Mouse (Mus musculus): ENCODE data around the gene Hat1.
"Not testable (repeated sequence)": the region's sequence is repeated elsewhere in the genome, so short reads cannot be mapped to it uniquely, and the experiment has no call there.

Hat1 gene

GRCm38 (mm10) chr2:71388951-71389763, at the start of gene Hat1:
Gene Hat1 (plus strand): TSS chr2:71388958.
- peak; percentile 83 for DNase-seq (ENCODE audit: low read depth, low spot score)

DNA sequence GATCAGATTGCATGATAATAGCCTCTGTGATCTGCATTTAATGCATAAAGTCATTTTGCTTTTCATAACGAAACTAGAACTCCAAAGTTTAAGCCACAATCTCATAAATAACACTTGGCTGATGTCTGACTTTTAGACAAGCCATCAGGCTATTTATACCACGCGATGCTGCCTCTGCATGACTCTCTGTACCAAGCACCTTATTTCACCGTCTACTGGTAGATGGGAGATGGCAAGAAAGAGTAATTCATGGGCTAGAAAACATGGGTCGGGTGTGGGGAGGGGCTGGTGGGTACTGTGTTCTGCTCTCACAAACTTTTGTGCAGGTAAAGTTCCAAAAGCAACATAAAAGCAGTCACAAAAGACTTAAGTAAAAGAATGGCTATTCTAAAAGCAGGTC, 48.6 kb upstream of the Hat1 start:
- no peak for DNase-seq (ENCODE audit: low read depth, low spot score)

DNA sequence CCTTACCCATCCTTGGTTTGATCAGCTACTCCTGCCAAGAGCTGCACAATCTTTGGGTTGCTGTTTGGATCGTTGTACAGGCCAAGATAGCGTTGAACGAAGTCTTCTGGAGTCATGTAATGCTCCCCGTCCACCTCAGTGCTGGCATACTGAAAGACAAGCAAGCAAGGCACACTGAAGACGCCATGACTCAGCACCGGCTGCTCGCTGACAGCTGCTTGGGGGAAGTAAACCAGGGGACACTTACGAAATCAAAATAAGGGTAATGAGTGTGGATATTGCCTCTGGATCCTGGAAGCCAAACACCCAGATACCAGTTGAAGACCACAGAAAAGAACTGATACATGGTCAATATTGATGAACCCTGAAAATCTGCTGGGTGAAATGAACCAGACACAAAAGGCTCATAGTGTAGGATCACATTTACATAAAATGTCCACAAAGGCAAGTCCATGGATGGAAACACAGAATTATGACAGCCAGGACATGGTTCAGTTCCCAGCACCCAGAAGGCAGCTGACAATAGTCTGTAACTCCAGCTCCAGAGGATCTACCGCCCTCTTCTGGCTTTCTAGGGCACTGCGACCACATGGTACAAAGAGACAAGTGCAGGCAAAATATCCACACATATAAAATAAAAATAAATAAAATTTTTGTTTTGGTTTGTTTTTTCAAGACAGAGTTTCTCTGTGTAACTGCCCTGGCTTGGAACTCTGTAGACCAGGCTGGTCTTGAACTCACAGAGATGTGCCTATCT, 44.7 kb upstream of the Hat1 start:
- DNase-seq (ENCODE audit: low read depth, low spot score) = no peak

- no peak for DNase-seq (ENCODE audit: low read depth, low spot score)
Measured at GRCm38 (mm10) chr2:71347160-71347559, 41.6 kb upstream of the Hat1 start.

- DNase-seq (ENCODE audit: low read depth, low spot score) = no peak
Measured at GRCm38 (mm10) chr2:71347732-71348490, 40.8 kb upstream of the Hat1 start.

DNA sequence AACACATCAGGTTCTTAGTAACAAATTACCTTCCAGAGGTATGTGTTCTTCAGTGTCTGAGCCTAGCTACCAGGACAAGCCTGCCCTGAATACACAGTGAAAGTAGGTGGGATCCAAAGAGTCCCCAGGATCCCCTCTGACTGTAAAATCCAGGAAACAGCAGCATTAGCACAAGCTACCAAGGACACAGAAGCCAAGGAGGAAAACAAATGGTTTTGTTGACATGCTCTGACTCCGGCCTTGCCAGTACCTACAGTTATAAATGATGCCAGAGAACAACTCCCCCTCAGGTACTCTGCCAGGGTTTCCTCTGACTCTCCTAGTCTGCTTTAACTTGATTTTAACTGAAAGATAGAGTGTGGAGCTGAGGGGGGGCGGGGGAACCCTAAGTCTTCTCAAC, 39.2 kb upstream of the Hat1 start:
- no peak for DNase-seq (ENCODE audit: low read depth, low spot score)

GRCm38 (mm10) chr2:71350181-71350580, 38.6 kb upstream of the Hat1 start:
- no peak for DNase-seq (ENCODE audit: low read depth, low spot score)

GRCm38 (mm10) chr2:71350904-71351726, 37.6 kb upstream of the Hat1 start:
- DNase-seq (ENCODE audit: low read depth, low spot score) = no peak

- no peak for DNase-seq (ENCODE audit: low read depth, low spot score)
Measured at GRCm38 (mm10) chr2:71351727-71351987, 37.1 kb upstream of the Hat1 start.

GRCm38 (mm10) chr2:71353306-71354054, 35.3 kb upstream of the Hat1 start:
- DNase-seq (ENCODE audit: low read depth, low spot score) = no peak

- no peak for DNase-seq (ENCODE audit: low read depth, low spot score)
Measured at GRCm38 (mm10) chr2:71354055-71354425, 34.7 kb upstream of the Hat1 start.

DNA sequence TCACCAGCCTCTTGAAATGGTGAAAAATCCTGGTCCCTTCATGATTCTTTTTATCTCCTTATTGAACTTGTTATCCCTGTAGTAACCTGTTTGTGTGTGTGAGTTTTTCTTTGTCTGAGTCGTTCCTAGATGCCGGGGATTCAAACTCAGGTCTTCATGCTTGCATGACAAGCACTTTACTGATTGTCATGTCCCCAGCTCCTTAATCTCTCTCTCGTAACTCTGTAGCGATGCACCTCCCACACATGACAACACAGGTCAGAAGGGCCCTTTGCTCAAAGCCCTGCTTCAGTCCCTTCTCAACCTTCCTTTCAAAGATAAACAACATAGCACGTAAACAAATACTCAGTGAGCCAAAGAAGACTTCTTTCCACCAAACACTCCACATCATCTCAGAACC, 30.4 kb upstream of the Hat1 start:
- DNase-seq (ENCODE audit: low read depth, low spot score) = no peak

GRCm38 (mm10) chr2:71360192-71360591, 28.6 kb upstream of the Hat1 start:
- no peak for DNase-seq (ENCODE audit: low read depth, low spot score)

DNA sequence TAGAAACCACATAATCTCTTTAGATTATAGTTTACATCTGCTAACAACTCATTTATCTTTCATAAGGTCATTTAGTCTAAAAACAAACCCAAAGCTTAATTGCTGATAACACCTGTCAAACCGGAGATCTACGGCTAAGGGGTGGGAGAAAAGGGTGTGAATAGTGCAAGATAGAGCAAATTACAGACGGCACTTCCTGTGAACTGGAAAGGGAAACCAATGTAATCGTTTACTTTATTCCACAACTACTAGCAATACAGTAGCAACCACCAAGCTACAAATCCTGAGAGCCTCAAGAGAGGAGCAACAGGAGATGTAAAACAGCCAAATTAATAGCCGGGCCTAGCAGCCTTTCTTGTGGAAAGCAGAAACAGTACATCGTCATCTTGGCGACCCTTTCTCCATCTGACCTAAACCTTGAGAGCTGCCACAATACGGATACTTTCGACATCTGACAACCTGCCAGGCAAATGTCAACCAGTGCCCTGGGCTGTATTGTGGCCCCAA, 22.1 kb upstream of the Hat1 start:
- no peak for DNase-seq (ENCODE audit: low read depth, low spot score)

DNA sequence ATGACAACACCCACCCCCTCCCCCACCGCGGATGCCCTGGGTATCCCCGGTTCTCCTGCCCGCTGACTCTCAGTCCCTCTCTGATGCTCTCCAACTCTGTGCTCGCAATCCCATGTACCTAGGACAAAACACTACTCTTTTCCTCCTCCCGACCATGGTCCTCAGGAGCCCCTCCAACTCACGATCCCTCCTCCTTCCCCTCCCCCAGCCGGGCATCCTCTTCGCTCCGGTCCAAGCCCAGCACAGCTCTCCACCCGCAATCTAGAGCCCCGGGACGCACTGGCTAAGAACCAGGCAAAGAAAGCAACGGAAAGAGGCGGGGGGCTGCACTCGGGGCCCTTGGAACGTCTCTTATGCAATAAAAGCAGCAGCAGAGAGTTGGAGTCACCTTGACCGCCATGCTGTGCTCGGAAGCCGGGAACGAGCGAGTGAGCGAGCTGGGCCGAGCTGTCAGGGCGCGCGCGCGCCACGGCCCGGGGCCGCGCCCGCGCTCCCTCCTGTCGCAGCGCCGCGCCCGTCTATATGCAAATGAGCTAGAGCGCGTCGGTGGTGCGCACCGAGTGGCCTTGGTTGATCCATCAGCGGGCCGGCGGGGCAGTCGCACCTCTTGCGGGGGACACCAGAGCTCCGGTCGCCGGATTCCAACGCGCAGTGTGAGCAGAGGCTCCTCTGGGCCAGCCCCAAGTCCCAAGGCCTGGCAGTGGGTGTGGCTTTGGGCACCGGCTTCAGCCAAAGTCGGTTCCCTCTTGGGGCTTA, 21.5 kb upstream of the Hat1 start, which contains the start of gene Slc25a12:
Gene Slc25a12 (minus strand): TSS at position 625 of the 756 bp plus-strand sequence.
- peak; percentile 80 for DNase-seq (ENCODE audit: low read depth, low spot score)

DNA sequence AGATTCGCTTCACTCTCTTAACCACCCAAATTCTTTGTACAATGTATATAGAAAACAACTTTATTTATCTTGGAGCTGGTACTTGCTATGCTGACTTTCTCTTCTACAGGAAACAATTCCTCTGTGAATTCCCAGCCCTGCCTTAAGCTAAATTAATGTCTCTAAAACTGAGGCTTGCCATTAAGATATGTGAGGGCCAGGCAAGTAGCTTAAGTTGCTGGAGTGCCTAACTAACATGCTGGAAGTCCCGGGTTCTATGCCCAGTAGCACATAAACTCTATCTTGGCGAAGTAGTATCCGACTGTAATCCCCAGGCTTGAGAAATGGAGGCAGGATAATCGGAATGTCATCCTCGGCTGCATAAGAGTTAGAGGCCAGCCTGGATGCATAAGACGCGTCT, 20.7 kb upstream of the Hat1 start:
- DNase-seq (ENCODE audit: low read depth, low spot score) = no peak

GRCm38 (mm10) chr2:71371790-71372189, 17.0 kb upstream of the Hat1 start:
- DNase-seq (ENCODE audit: low read depth, low spot score) = no peak

DNA sequence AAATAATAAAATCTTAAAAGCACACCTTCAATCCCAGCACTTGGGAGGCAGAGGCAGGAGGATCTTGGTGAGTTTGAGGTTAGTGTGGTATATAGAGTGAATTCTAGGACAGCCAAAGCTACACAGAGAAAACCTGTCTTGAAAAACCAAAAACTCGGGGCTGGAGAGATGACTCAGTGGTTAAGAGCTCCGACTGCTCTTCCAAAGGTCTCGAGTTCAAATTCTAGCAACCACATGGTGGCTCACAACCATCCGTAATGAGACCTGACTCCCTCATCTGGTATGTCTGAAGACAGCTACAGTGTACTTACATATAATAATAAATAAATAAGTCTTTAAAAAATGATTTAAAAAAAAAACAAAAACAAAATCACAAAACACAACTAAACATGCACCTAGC, 16.5 kb upstream of the Hat1 start:
- not testable (repeated sequence) for DNase-seq (ENCODE audit: low read depth, low spot score)

DNA sequence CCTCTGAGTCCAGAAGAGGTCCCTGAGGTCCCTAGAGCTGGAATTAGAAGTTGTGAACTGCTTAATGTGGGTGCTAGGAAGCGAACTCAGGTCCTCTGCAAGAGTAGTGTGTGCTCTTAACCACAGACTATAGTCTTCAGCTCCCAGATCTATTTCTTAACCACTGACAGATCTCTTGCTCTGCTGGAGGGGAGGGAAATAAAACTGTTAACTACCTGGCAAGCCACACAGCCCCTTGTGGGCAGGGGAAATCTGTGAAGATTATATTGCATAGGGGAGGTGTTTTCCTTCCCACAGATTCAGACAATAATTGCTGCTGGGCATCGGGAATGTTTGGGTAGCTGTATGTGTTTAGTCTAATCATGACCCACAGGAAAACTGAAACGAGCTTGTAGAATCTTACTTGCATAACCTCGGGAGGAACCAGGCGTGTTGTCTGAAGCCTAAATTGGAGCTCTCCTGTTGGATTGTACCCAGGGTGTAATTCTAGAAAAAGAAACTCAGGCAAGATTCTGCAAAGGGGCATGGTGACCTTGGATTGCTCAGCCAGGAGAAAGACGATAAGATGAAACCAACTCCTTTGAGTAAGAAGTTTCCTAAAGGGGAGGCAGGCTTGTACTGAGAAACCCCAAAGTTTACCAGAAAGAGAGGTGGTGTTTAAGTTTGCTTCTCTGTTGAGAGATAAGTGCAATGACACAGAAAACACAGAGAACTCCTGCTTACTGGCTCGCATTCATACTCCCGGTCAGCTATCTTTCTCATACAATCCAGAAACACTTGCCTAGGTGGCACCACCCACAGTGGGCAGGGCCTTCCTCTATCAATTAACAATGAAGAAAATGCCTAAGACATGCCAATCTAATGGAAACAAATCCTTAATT, 14.2 kb upstream of the Hat1 start:
- no peak for DNase-seq (ENCODE audit: low read depth, low spot score)

Data from retina, adult 2 months (tissue).